Mouse (Mus musculus): ENCODE data around the gene Gm3415.

Gm3415 gene

GRCm38 (mm10) chr5:146599970-146600369 is 44.0 kb downstream of the Gm3415 start:
- DNase-seq = no peak

- no peak for DNase-seq
These were observed 50.3 kb downstream of the Gm3415 start for GRCm38 (mm10) chr5:146606221-146606620.

- DNase-seq = no peak
These were observed 51.0 kb downstream of the Gm3415 start for GRCm38 (mm10) chr5:146606895-146607294.

- no peak for DNase-seq
These were observed 51.9 kb downstream of the Gm3415 start for GRCm38 (mm10) chr5:146607816-146608215.
